Mouse (Mus musculus) kidney, postnatal 14 days (tissue): ENCODE results near the gene Kcnd2.
A peak's percentile ranks its signal among the peaks of the same experiment; 100 is the strongest.
"Not testable (repeated sequence)": the region's sequence is repeated elsewhere in the genome, so short reads cannot be mapped to it uniquely, and the experiment has no call there.

Experiments used
- DNase-seq: peaks from one replicate; pipeline ENCODE4 v3.0.0; 2022; ENCODE audit warnings: mixed read lengths

Gene Kcnd2

GRCm38 (mm10) chr6:21215491-21216191, at the start of gene Kcnd2:
Kcnd2 (plus strand) TSS chr6:21215503.
- DNase-seq: no peak

GRCm38 (mm10) chr6:21166611-21167010, 48.7 kb upstream of the Kcnd2 start:
- no peak for DNase-seq

- no peak for DNase-seq
These were observed 20.0 kb upstream of the Kcnd2 start for GRCm38 (mm10) chr6:21195341-21195740.

- peak; percentile 61 for DNase-seq
These were observed 1.2 kb upstream of the Kcnd2 start for GRCm38 (mm10) chr6:21213865-21214672.

- DNase-seq: peak; percentile 24
These were observed 421 bp upstream of the Kcnd2 start for GRCm38 (mm10) chr6:21214673-21215490.

- no peak for DNase-seq
These were observed 1.1 kb downstream of the Kcnd2 start for GRCm38 (mm10) chr6:21216206-21217020.

- no peak for DNase-seq
These were observed 1.9 kb downstream of the Kcnd2 start for GRCm38 (mm10) chr6:21217156-21217555.

GRCm38 (mm10) chr6:21226124-21226523, 10.8 kb downstream of the Kcnd2 start:
- no peak for DNase-seq

GRCm38 (mm10) chr6:21259031-21259430, 43.7 kb downstream of the Kcnd2 start:
- DNase-seq: no peak

- DNase-seq: no peak
These were observed 52.6 kb downstream of the Kcnd2 start for GRCm38 (mm10) chr6:21267897-21268296.

GRCm38 (mm10) chr6:21277343-21277933, 62.1 kb downstream of the Kcnd2 start:
- DNase-seq: no peak

GRCm38 (mm10) chr6:21304943-21305342, 89.6 kb downstream of the Kcnd2 start:
- no peak for DNase-seq

- no peak for DNase-seq
These were observed 94.9 kb downstream of the Kcnd2 start for GRCm38 (mm10) chr6:21310159-21310558.

GRCm38 (mm10) chr6:21321407-21321806, 106.1 kb downstream of the Kcnd2 start:
- no peak for DNase-seq

GRCm38 (mm10) chr6:21322211-21322610, 106.9 kb downstream of the Kcnd2 start:
- no peak for DNase-seq

- DNase-seq: no peak
These were observed 109.9 kb downstream of the Kcnd2 start for GRCm38 (mm10) chr6:21325251-21325650.

GRCm38 (mm10) chr6:21327081-21327737, 111.9 kb downstream of the Kcnd2 start:
- DNase-seq: no peak

GRCm38 (mm10) chr6:21385298-21385697, 170.0 kb downstream of the Kcnd2 start:
- DNase-seq: not testable (repeated sequence)

- DNase-seq: no peak
These were observed 176.5 kb downstream of the Kcnd2 start for GRCm38 (mm10) chr6:21391776-21392175.

- no peak for DNase-seq
These were observed 198.4 kb downstream of the Kcnd2 start for GRCm38 (mm10) chr6:21413656-21414055.

- DNase-seq: no peak
These were observed 202.9 kb downstream of the Kcnd2 start for GRCm38 (mm10) chr6:21418246-21418645.
